Mouse (Mus musculus) megakaryocyte progenitor cell, adult 5-6 weeks (primary cell): Measurements from ENCODE around the gene Rnase9. TPM values are rescaled to one million over a fixed set of nuclear protein-coding genes. Genes with fewer than 3 reads are reported as not detected.

Experiments
- total RNA-seq, 2 experiments: library from RNA; stranded (forward) in 1 of 2; stranded (reverse) in 1 of 2; fragments of 157-497, 149-512 nt in 1 of 2; fragments of 200-1000 nt in 1 of 2; gene quantifications; 2 replicates each; pipeline versions ENCODE4 v1.2.3 to v1.2.4; 2015 to 2017

The Rnase9 gene
- total RNA-seq, 2 experiments from 2014 or later = not detected

Other genes with a start within 250 kb of the Rnase9 start
- gene Ccnb1ip1, start 234.1 kb downstream of the Rnase9 start, total RNA-seq (2015) = not detected in 2 replicates
- not detected in 2 replicates for gene Ccnb1ip1, start 234.1 kb downstream of the Rnase9 start, total RNA-seq (2017)
- 63.6 and 99.3 TPM in 2 replicates for gene Parp2, start 234.0 kb downstream of the Rnase9 start, total RNA-seq (2015)
- gene Parp2, start 234.0 kb downstream of the Rnase9 start, total RNA-seq (2017) = 92.4 and 99.5 TPM in 2 replicates
- 32.3 and 37.7 TPM in 2 replicates for gene Tep1, start 171.3 kb downstream of the Rnase9 start, total RNA-seq (2015)
- 8.4 and 21.0 TPM in 2 replicates for gene Tep1, start 171.3 kb downstream of the Rnase9 start, total RNA-seq (2017)
- 0.10 TPM in 1 of 2 replicates, not detected in the other for gene Klhl33, start 144.4 kb downstream of the Rnase9 start, total RNA-seq (2015)
- 0.25 and 0.37 TPM in 2 replicates for gene Klhl33, start 144.4 kb downstream of the Rnase9 start, total RNA-seq (2017)
- gene Osgep, start 117.0 kb downstream of the Rnase9 start, total RNA-seq (2015) = 116 and 117 TPM in 2 replicates
- gene Osgep, start 117.0 kb downstream of the Rnase9 start, total RNA-seq (2017) = 117 and 125 TPM in 2 replicates
- gene Apex1, start 116.9 kb downstream of the Rnase9 start, total RNA-seq (2015) = 246 and 285 TPM in 2 replicates
- gene Apex1, start 116.9 kb downstream of the Rnase9 start, total RNA-seq (2017) = 189 and 223 TPM in 2 replicates
- 47.0 and 58.0 TPM in 2 replicates for gene Pip4p1, start 111.0 kb downstream of the Rnase9 start, total RNA-seq (2015)
- 10.4 and 17.9 TPM in 2 replicates for gene Pip4p1, start 111.0 kb downstream of the Rnase9 start, total RNA-seq (2017)
- gene Pnp, start 110.8 kb downstream of the Rnase9 start, total RNA-seq (2015) = 388 TPM in 2 replicates
- gene Pnp, start 110.8 kb downstream of the Rnase9 start, total RNA-seq (2017) = 201 and 203 TPM in 2 replicates
- gene Gm49342, start 97.4 kb downstream of the Rnase9 start, total RNA-seq (2015) = 24.4 TPM in 1 of 2 replicates, not detected in the other
- gene Gm49342, start 97.4 kb downstream of the Rnase9 start, total RNA-seq (2017) = 144 and 168 TPM in 2 replicates
- 11.0 and 16.1 TPM in 2 replicates for gene Pnp2, start 85.9 kb downstream of the Rnase9 start, total RNA-seq (2015)
- 6.0 and 8.1 TPM in 2 replicates for gene Pnp2, start 85.9 kb downstream of the Rnase9 start, total RNA-seq (2017)
- gene Rnase10, start 34.1 kb downstream of the Rnase9 start, total RNA-seq (2015) = 0.78 and 3.3 TPM in 2 replicates
- gene Rnase10, start 34.1 kb downstream of the Rnase9 start, total RNA-seq (2017) = 0.64 and 5.2 TPM in 2 replicates
- not detected in 2 replicates for gene Rnase11, start 8.3 kb upstream of the Rnase9 start, total RNA-seq (2015)
- gene Rnase11, start 8.3 kb upstream of the Rnase9 start, total RNA-seq (2017) = not detected in 2 replicates
- gene Rnase12, start 15.8 kb upstream of the Rnase9 start, total RNA-seq (2015) = 6.2 and 8.9 TPM in 2 replicates
- 4.9 and 5.0 TPM in 2 replicates for gene Rnase12, start 15.8 kb upstream of the Rnase9 start, total RNA-seq (2017)
- not detected in 2 replicates for gene Olfr750, start 32.6 kb upstream of the Rnase9 start, total RNA-seq (2015)
- gene Olfr750, start 32.6 kb upstream of the Rnase9 start, total RNA-seq (2017) = not detected in 2 replicates
- 4.8 and 7.1 TPM in 2 replicates for gene Rnase4, start 49.2 kb upstream of the Rnase9 start, total RNA-seq (2015)
- gene Rnase4, start 49.2 kb upstream of the Rnase9 start, total RNA-seq (2017) = 1.7 and 2.4 TPM in 2 replicates
- gene Ang, start 49.3 kb upstream of the Rnase9 start, total RNA-seq (2015) = 1.8 and 2.0 TPM in 2 replicates
- gene Ang, start 49.3 kb upstream of the Rnase9 start, total RNA-seq (2017) = 1.3 and 1.4 TPM in 2 replicates
- gene Eddm3b, start 72.6 kb upstream of the Rnase9 start, total RNA-seq (2015) = not detected in 2 replicates
- gene Eddm3b, start 72.6 kb upstream of the Rnase9 start, total RNA-seq (2017) = not detected in 2 replicates
- 9.2 and 14.6 TPM in 2 replicates for gene Rnase6, start 82.0 kb upstream of the Rnase9 start, total RNA-seq (2015)
- 20.7 and 22.2 TPM in 2 replicates for gene Rnase6, start 82.0 kb upstream of the Rnase9 start, total RNA-seq (2017)
- not detected in 2 replicates for gene Rnase1, start 104.9 kb upstream of the Rnase9 start, total RNA-seq (2015)
- not detected in 2 replicates for gene Rnase1, start 104.9 kb upstream of the Rnase9 start, total RNA-seq (2017)
- not detected in 2 replicates for gene Rnase2b, start 120.4 kb upstream of the Rnase9 start, total RNA-seq (2015)
- gene Rnase2b, start 120.4 kb upstream of the Rnase9 start, total RNA-seq (2017) = not detected in 2 replicates
- not detected in 2 replicates for gene Ang2, start 157.3 kb upstream of the Rnase9 start, total RNA-seq (2015)
- not detected in 2 replicates for gene Ang2, start 157.3 kb upstream of the Rnase9 start, total RNA-seq (2017)
- not detected in 2 replicates for gene Ear14, start 161.5 kb upstream of the Rnase9 start, total RNA-seq (2015)
- not detected in 2 replicates for gene Ear14, start 161.5 kb upstream of the Rnase9 start, total RNA-seq (2017)
- gene Rnase2a, start 214.2 kb upstream of the Rnase9 start, total RNA-seq (2015) = not detected in 2 replicates
- not detected in 2 replicates for gene Rnase2a, start 214.2 kb upstream of the Rnase9 start, total RNA-seq (2017)